Mouse (Mus musculus) CH12.LX (cell line): ENCODE measurements at regions not wholly inside any gene's neighbourhood (a gene's known extent, or its start where the extent isn't known, plus 50 kb on each side); places are given as distances from the start of the nearest gene placed in this dataset.

Source experiments
- DNase-seq: peaks from one replicate; pipeline ENCODE4 v3.0.0-alpha.2; 2013; ENCODE audit errors: extremely low read depth
- H3K27ac ChIP-seq: 2 replicates; pipeline ENCODE4 v1.5.1; 2012; ENCODE audit warnings: low read depth, mild to moderate bottlenecking, control low read depth, moderate library complexity; ENCODE audit not compliant: insufficient read depth
- H3K27me3 ChIP-seq: replicated peaks from 2 replicates; pipeline ENCODE3; 2012; ENCODE audit warnings: inconsistent platforms
- H3K36me3 ChIP-seq, 2 experiments: replicated peaks in 1 of 2; 2 replicates each; pipeline versions ENCODE3 to v1.6.1; 2012; ENCODE audit warnings: inconsistent platforms in 1 of 2, low read length in 1 of 2, mild to moderate bottlenecking in 1 of 2, mixed read lengths in 1 of 2, moderate library complexity in 1 of 2; ENCODE audit not compliant: control insufficient read depth in 1 of 2, insufficient read depth in 1 of 2
- H3K4me1 ChIP-seq, 2 experiments: 2 replicates each; pipeline ENCODE4 v1.6.1; 2012; ENCODE audit warnings: inconsistent platforms in 1 of 2, moderate library complexity in 1 of 2; ENCODE audit not compliant: insufficient read depth in 2 of 2, control insufficient read depth in 1 of 2
- H3K4me2 ChIP-seq: 2 replicates; pipeline ENCODE4 v1.6.1; 2012; ENCODE audit warnings: low read depth, mild to moderate bottlenecking, control low read depth; ENCODE audit not compliant: poor library complexity, insufficient read depth, severe bottlenecking
- H3K4me3 ChIP-seq, 3 experiments: fragments of 150-350 bp in 1 of 3; sonication (generic) in 1 of 3; replicated peaks in 1 of 3; 2 replicates each; pipeline versions ENCODE3 to v1.5.1; 2011 to 2012; ENCODE audit warnings: low read depth in 2 of 3, low read length in 2 of 3, mild to moderate bottlenecking in 2 of 3, moderate library complexity in 2 of 3, control low read depth in 1 of 3, improper control_type of control experiment in 1 of 3, inconsistent platforms in 1 of 3, mixed read lengths in 1 of 3; ENCODE audit not compliant: poor library complexity in 1 of 3
- H3K79me2 ChIP-seq: replicated peaks from 2 replicates; pipeline ENCODE4 v1.6.1; 2012; ENCODE audit warnings: mild to moderate bottlenecking, moderate library complexity; ENCODE audit not compliant: control insufficient read depth, poor library complexity, insufficient read depth, severe bottlenecking; ENCODE audit errors: extremely low read depth
- H3K9ac ChIP-seq: 2 replicates; pipeline ENCODE4 v1.6.1; 2012; ENCODE audit warnings: low read depth, mild to moderate bottlenecking, control low read depth, moderate library complexity; ENCODE audit not compliant: insufficient read depth
- H3K9me3 ChIP-seq: replicated peaks from 2 replicates; pipeline ENCODE3; 2012; ENCODE audit warnings: low read length, inconsistent platforms, mixed read lengths
- CHD1 ChIP-seq: IDR thresholded peaks from 2 replicates; pipeline ENCODE4 v1.6.1; 2012; ENCODE audit warnings: low read depth, low read length, improper control_type of control experiment, inconsistent platforms
- CHD2 ChIP-seq: IDR thresholded peaks from 2 replicates; pipeline ENCODE4 v1.6.1; 2011; ENCODE audit warnings: low read length, improper control_type of control experiment
- CTCF ChIP-seq, 2 experiments: IDR thresholded peaks in 1 of 2; conservative IDR thresholded peaks in 1 of 2; 2 replicates each; pipeline ENCODE4 v1.5.1; 2011 to 2012; ENCODE audit warnings: low read depth in 2 of 2, low read length in 2 of 2, improper control_type of control experiment in 1 of 2, inconsistent platforms in 1 of 2, mild to moderate bottlenecking in 1 of 2, moderate library complexity in 1 of 2
- ELF1 ChIP-seq: IDR thresholded peaks from 2 replicates; pipeline ENCODE4 v1.6.1; 2014; ENCODE audit warnings: low read depth, mild to moderate bottlenecking, inconsistent platforms, low read length, improper control_type of control experiment
- ETS1 ChIP-seq: conservative IDR thresholded peaks from 2 replicates; pipeline ENCODE4 v1.6.1; 2012; ENCODE audit warnings: low read depth, mild to moderate bottlenecking, inconsistent platforms, low read length, improper control_type of control experiment, moderate library complexity
- HCFC1 ChIP-seq: IDR thresholded peaks from 2 replicates; pipeline ENCODE4 v1.6.1; 2012; ENCODE audit warnings: low read depth, mild to moderate bottlenecking, inconsistent platforms, low read length, improper control_type of control experiment
- IRF4 ChIP-seq: IDR thresholded peaks from 2 replicates; pipeline ENCODE4 v1.6.1; 2014; ENCODE audit warnings: low read depth, mild to moderate bottlenecking, inconsistent platforms, low read length, improper control_type of control experiment
- JUN ChIP-seq: IDR thresholded peaks from 2 replicates; pipeline ENCODE4 v1.6.1; 2011; ENCODE audit warnings: low read depth, mild to moderate bottlenecking, low read length, improper control_type of control experiment, moderate library complexity; ENCODE audit not compliant: insufficient read depth
- JUND ChIP-seq: conservative IDR thresholded peaks from 2 replicates; pipeline ENCODE4 v1.6.1; 2011; ENCODE audit warnings: low read depth, low read length, improper control_type of control experiment
- MAZ ChIP-seq: IDR thresholded peaks from 2 replicates; pipeline ENCODE4 v1.6.1; 2012; ENCODE audit warnings: low read depth, mild to moderate bottlenecking, inconsistent platforms, low read length, improper control_type of control experiment, moderate library complexity
- MXI1 ChIP-seq: IDR thresholded peaks from 2 replicates; pipeline ENCODE4 v1.6.1; 2011; ENCODE audit warnings: mild to moderate bottlenecking, low read depth, low read length, improper control_type of control experiment
- NELFE ChIP-seq: IDR thresholded peaks from 2 replicates; pipeline ENCODE4 v1.6.1; 2011; ENCODE audit warnings: low read depth, low read length, improper control_type of control experiment
- RAD21 ChIP-seq: IDR thresholded peaks from 2 replicates; pipeline ENCODE4 v1.6.1; 2011; ENCODE audit warnings: low read depth, mild to moderate bottlenecking, low read length, improper control_type of control experiment, moderate library complexity
- SIN3A ChIP-seq: IDR thresholded peaks from 2 replicates; pipeline ENCODE4 v1.6.1; 2012; ENCODE audit warnings: low read length, improper control_type of control experiment, inconsistent platforms
- SMC3 ChIP-seq: IDR thresholded peaks from 2 replicates; pipeline ENCODE4 v1.6.1; 2011; ENCODE audit warnings: low read depth, low read length, improper control_type of control experiment
- UBTF ChIP-seq: IDR thresholded peaks from 2 replicates; pipeline ENCODE4 v1.6.1; 2012; ENCODE audit warnings: low read depth, mild to moderate bottlenecking, inconsistent platforms, low read length, improper control_type of control experiment, moderate library complexity
- USF2 ChIP-seq: conservative IDR thresholded peaks from 2 replicates; pipeline ENCODE4 v1.6.1; 2011; ENCODE audit warnings: low read depth, low read length, improper control_type of control experiment
- ZKSCAN1 ChIP-seq: IDR thresholded peaks from 2 replicates; pipeline ENCODE4 v1.6.1; 2012; ENCODE audit warnings: low read depth, inconsistent platforms, low read length, improper control_type of control experiment, borderline replicate concordance
- ZMIZ1 ChIP-seq: IDR thresholded peaks from 2 replicates; pipeline ENCODE4 v1.6.1; 2012; ENCODE audit warnings: low read depth, mild to moderate bottlenecking, inconsistent platforms, low read length, improper control_type of control experiment
- dilution Hi-C: fragments of 300-500 bp; cut with MboI; formaldehyde crosslinking; loops from 2 replicates; pipeline ENCODE4 v1.14.3; 2020; ENCODE audit warnings: low sequenced_read_pairs; ENCODE audit not compliant: extremely low pct_unique_long_range_greater_than_20kb, extremely low pct_ligation_motif_present
- in situ Hi-C: fragments of 300-500 bp; cut with MboI; formaldehyde crosslinking; loops from 3 replicates; pipeline ENCODE4 v1.14.3; 2019; ENCODE audit warnings: low sequenced_read_pairs, low pct_ligation_motif_present, low pct_unique_long_range_greater_than_20kb, mixed read lengths

GRCm38 (mm10) chr8:79490739-79491138 is 91.4 kb upstream of the Smad1 start:
- H3K4me3 ChIP-seq = no peak overlapping the region
- dilution Hi-C loops (no loop called here), in situ Hi-C loops (no loop called here)
- no peak overlapping the region for H3K9ac ChIP-seq
- H3K27ac ChIP-seq = no peak overlapping the region
- H3K79me2 ChIP-seq = no peaks in the 10 kb centered on the region
- no peak for DNase-seq
- no peaks in the 10 kb centered on the region for H3K27me3 ChIP-seq
- H3K9me3 ChIP-seq = no peaks in the 10 kb centered on the region
- peak overlapping the region; percentile 53; the same call in 1 of the 2 replicates for H3K4me2 ChIP-seq
- H3K36me3 ChIP-seq = no peaks in the 10 kb centered on the region
- TF ChIP-seq CHD1 = no peak
- TF ChIP-seq ETS1 = no peak
- TF ChIP-seq JUN = no peak
- TF ChIP-seq IRF4 = no peak
- TF ChIP-seq SMC3 = no peak
- TF ChIP-seq JUND = no peak
- H3K4me1 ChIP-seq = peaks cover under 1 to 19% of the 10 kb centered on the region in 2 experiments

GRCm38 (mm10) chr8:79488861-79489260 is 89.5 kb upstream of the Smad1 start:
- Histone ChIP-seq H3K4me1 (peaks cover 0 to 19% of the 10 kb centered on the region in 2 experiments; a peak in 2 of 4 replicates), H3K4me3 (no peak overlapping the region), H3K4me2 (no peak overlapping the region), H3K9me3 (no peaks in the 10 kb centered on the region), H3K36me3 (no peaks in the 10 kb centered on the region), H3K9ac (no peak overlapping the region), H3K27me3 (no peaks in the 10 kb centered on the region), H3K27ac (no peak overlapping the region), H3K79me2 (no peaks in the 10 kb centered on the region)
- in situ Hi-C loops = no loop called here
- peak; percentile 12 for DNase-seq
- TF ChIP-seq ELF1 (no peak), MAZ (no peak), SMC3 (peak; percentile 40; the same call in 1 of the 2 replicates), UBTF (no peak), USF2 (no peak), SIN3A (no peak), RAD21 (peak; percentile 56), CHD2 (no peak), MXI1 (no peak), CTCF (conservative IDR thresholded peaks at IDR 0.05 in 1 of 2, IDR thresholded peaks at IDR 0.05 in 1 of 2; ENCODE audit: low read depth in 2 of 2, low read length in 2 of 2) (peak in 1 of 2 experiments; percentile 59; a peak in 2 of 4 replicates), ZKSCAN1 (no peak), HCFC1 (no peak), NELFE (no peak), ZMIZ1 (no peak), ETS1 (no peak)
- dilution Hi-C loops = no loop called here
